Mouse (Mus musculus) embryonic fibroblast, embryonic 13.5 days (primary cell): ENCODE data around the gene Lmbr1l.

Experiments
- CTCF ChIP-seq: IDR thresholded peaks from 2 replicates; pipeline ENCODE4 v1.5.1; 2011; ENCODE audit warnings: mild to moderate bottlenecking, control low read depth, low read length, moderate library complexity, borderline replicate concordance; ENCODE audit not compliant: insufficient read depth
- POLR2A ChIP-seq: IDR thresholded peaks from 2 replicates; pipeline ENCODE4 v1.6.1; 2011; ENCODE audit warnings: low read depth, mild to moderate bottlenecking, control low read depth, low read length, moderate library complexity

DNA sequence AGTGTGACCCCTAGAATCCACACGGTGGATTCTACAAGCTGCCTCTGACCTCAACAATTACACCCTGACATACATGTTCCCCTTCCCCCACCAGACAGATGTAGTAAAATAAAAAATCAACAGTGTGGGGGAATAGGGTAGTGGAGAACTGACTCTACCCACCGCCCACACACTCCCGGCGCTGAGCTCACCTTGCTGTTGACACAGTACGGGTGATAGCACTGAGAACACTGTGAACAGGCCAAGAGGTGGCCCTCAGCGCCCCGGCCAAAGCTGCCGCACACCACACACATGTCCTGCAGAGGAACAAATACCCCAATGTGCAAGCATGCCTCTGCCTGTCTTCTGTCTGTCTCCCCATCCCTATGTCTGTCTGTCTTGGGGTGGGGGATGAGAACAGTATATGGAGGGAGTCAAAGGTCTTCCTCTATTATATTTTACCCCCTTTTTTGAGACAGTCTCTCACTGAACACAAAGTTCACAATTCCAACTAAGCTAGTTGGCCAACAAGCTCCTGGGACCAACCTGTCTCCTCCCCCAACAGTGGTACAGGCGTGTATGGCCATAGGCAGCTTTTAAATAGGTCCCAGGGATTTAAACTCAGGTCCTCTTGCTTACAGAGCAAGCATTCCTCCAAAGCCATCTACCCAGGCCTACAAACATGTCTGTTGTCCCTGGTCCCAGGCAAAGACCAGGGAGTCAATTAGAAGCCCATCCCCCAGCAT lies 58.5 kb downstream of the Lmbr1l start:
- TF ChIP-seq CTCF: no peak
- TF ChIP-seq POLR2A: no peak
